Mouse (Mus musculus) erythroblast, embryonic 14.5 days (primary cell): ENCODE data around the gene Zscan29. TPM values are rescaled to one million over a fixed set of nuclear protein-coding genes. Genes with fewer than 3 reads are reported as not detected.
A peak's percentile ranks its signal among the peaks of the same experiment; 100 is the strongest.

Source experiments
- H3K27me3 ChIP-seq: 2 replicates; pipeline ENCODE4 v1.6.1; 2012; ENCODE audit warnings: inconsistent platforms; ENCODE audit not compliant: control insufficient read depth
- H3K36me3 ChIP-seq: 2 replicates; pipeline ENCODE4 v1.6.1; 2012; ENCODE audit warnings: mild to moderate bottlenecking, inconsistent platforms; ENCODE audit not compliant: control insufficient read depth
- H3K4me1 ChIP-seq: 2 replicates; pipeline ENCODE4 v1.6.1; 2012; ENCODE audit warnings: inconsistent platforms; ENCODE audit not compliant: control insufficient read depth
- H3K4me3 ChIP-seq: replicated peaks from 2 replicates; pipeline ENCODE3; 2012; ENCODE audit warnings: moderate library complexity, mild to moderate bottlenecking, inconsistent platforms
- H3K9me3 ChIP-seq: 2 replicates; pipeline ENCODE4 v1.6.1; 2012; ENCODE audit warnings: low read length, inconsistent platforms, mixed read lengths; ENCODE audit not compliant: control insufficient read depth
- GATA1 ChIP-seq: IDR thresholded peaks from 2 replicates; pipeline ENCODE4 v1.6.1; 2012; ENCODE audit warnings: low read length, inconsistent platforms, mixed read lengths
- TAL1 ChIP-seq: IDR thresholded peaks from 3 replicates; pipeline ENCODE4 v1.6.1; 2012; ENCODE audit warnings: low read length, inconsistent platforms, mixed read lengths
- polyA plus RNA-seq: library from polyadenylated mRNA; stranded (reverse); fragments of >175 nt; gene quantifications from 2 replicates; pipeline ENCODE4 v1.2.3, GENCODE M21; 2012

Gene Zscan29
- polyA plus RNA-seq, result 0.47 and 0.48 TPM in 2 replicates

- peak within 1 kb of the TSS; percentile 85 for H3K4me3 ChIP-seq
- TF ChIP-seq GATA1 (no peak), TAL1 (no peak)
- peaks cover 35% of the 10 kb centered on the region for H3K4me1 ChIP-seq
- H3K27me3 ChIP-seq, result no peaks in the 10 kb centered on the region
- H3K36me3 ChIP-seq, result peaks cover 54% of the 10 kb centered on the region
- H3K9me3 ChIP-seq, result no peaks in the 10 kb centered on the region
Observed at GRCm38 (mm10) chr2:121170980-121171742, at the start of gene Zscan29. Gene Zscan29, minus strand, starts transcription at chr2:121171125.

GRCm38 (mm10) chr2:121219994-121220393 lies 49.1 kb upstream of the Zscan29 start:
- H3K4me3 ChIP-seq, result no peak overlapping the region
- TF ChIP-seq GATA1 (no peak), TAL1 (no peak)
- no peaks in the 10 kb centered on the region for H3K27me3 ChIP-seq
- no peaks in the 10 kb centered on the region for H3K9me3 ChIP-seq
- peaks cover under 1% of the 10 kb centered on the region for H3K4me1 ChIP-seq
- peaks cover 97% of the 10 kb centered on the region for H3K36me3 ChIP-seq

GRCm38 (mm10) chr2:121219177-121219576 lies 48.3 kb upstream of the Zscan29 start:
- Histone ChIP-seq H3K27me3 (no peaks in the 10 kb centered on the region), H3K9me3 (no peaks in the 10 kb centered on the region), H3K4me3 (no peak overlapping the region), H3K4me1 (peaks cover 6% of the 10 kb centered on the region), H3K36me3 (peaks cover 97% of the 10 kb centered on the region)
- no peak for TF ChIP-seq TAL1
- TF ChIP-seq GATA1, result no peak

GRCm38 (mm10) chr2:121214491-121214890 lies 43.6 kb upstream of the Zscan29 start:
- no peaks in the 10 kb centered on the region for H3K27me3 ChIP-seq
- peaks cover 99% of the 10 kb centered on the region for H3K36me3 ChIP-seq
- no peaks in the 10 kb centered on the region for H3K9me3 ChIP-seq
- no peak overlapping the region for H3K4me3 ChIP-seq
- TF ChIP-seq TAL1 (no peak), GATA1 (no peak)
- peaks cover 15% of the 10 kb centered on the region for H3K4me1 ChIP-seq

- H3K9me3 ChIP-seq, result no peaks in the 10 kb centered on the region
- H3K4me1 ChIP-seq, result peaks cover 20% of the 10 kb centered on the region
- H3K4me3 ChIP-seq, result no peak overlapping the region
- no peak for TF ChIP-seq GATA1
- no peak for TF ChIP-seq TAL1
- H3K36me3 ChIP-seq, result peaks cover 100% of the 10 kb centered on the region
- H3K27me3 ChIP-seq, result no peaks in the 10 kb centered on the region
Observed at GRCm38 (mm10) chr2:121206541-121206940, 35.6 kb upstream of the Zscan29 start.

GRCm38 (mm10) chr2:121204276-121204675 lies 33.4 kb upstream of the Zscan29 start:
- TF ChIP-seq GATA1, result no peak
- no peak for TF ChIP-seq TAL1
- Histone ChIP-seq H3K4me3 (no peak overlapping the region), H3K36me3 (peaks cover 100% of the 10 kb centered on the region)

GRCm38 (mm10) chr2:121195466-121195865 lies 24.5 kb upstream of the Zscan29 start:
- TF ChIP-seq GATA1, result no peak
- no peak for TF ChIP-seq TAL1
- Histone ChIP-seq H3K4me3 (no peak overlapping the region), H3K27me3 (no peaks in the 10 kb centered on the region), H3K9me3 (no peaks in the 10 kb centered on the region), H3K4me1 (no peaks in the 10 kb centered on the region), H3K36me3 (peaks cover 99% of the 10 kb centered on the region)

More at GRCm38 (mm10) chr2:121204276-121204675, 33.4 kb upstream of the Zscan29 start:
- H3K9me3 ChIP-seq, result no peaks in the 10 kb centered on the region
- peaks cover 20% of the 10 kb centered on the region for H3K4me1 ChIP-seq
- no peaks in the 10 kb centered on the region for H3K27me3 ChIP-seq

- no peaks in the 10 kb centered on the region for H3K27me3 ChIP-seq
- no peak for TF ChIP-seq GATA1
- TF ChIP-seq TAL1, result no peak
- H3K4me3 ChIP-seq, result no peak overlapping the region
- H3K9me3 ChIP-seq, result no peaks in the 10 kb centered on the region
- H3K36me3 ChIP-seq, result peaks cover 99% of the 10 kb centered on the region
- no peaks in the 10 kb centered on the region for H3K4me1 ChIP-seq
Observed at GRCm38 (mm10) chr2:121188530-121188929, 17.6 kb upstream of the Zscan29 start.

GRCm38 (mm10) chr2:121184142-121184541 lies 13.2 kb upstream of the Zscan29 start:
- H3K36me3 ChIP-seq, result peaks cover 96% of the 10 kb centered on the region

More at GRCm38 (mm10) chr2:121184142-121184541, 13.2 kb upstream of the Zscan29 start:
- Histone ChIP-seq H3K9me3 (no peaks in the 10 kb centered on the region), H3K27me3 (no peaks in the 10 kb centered on the region), H3K4me1 (no peaks in the 10 kb centered on the region), H3K4me3 (no peak overlapping the region)
- TF ChIP-seq GATA1, result no peak
- no peak for TF ChIP-seq TAL1
